Mouse (Mus musculus): ENCODE results near the gene Tceanc2. TPM values are rescaled to one million over a fixed set of nuclear protein-coding genes. Genes with fewer than 3 reads are reported as not detected.
"Not testable (repeated sequence)": the region's sequence is repeated elsewhere in the genome, so short reads cannot be mapped to it uniquely, and the experiment has no call there.

Gene Tceanc2
- polyA plus RNA-seq, 1 experiment from 2014 or later, result 28.0 TPM

DNA sequence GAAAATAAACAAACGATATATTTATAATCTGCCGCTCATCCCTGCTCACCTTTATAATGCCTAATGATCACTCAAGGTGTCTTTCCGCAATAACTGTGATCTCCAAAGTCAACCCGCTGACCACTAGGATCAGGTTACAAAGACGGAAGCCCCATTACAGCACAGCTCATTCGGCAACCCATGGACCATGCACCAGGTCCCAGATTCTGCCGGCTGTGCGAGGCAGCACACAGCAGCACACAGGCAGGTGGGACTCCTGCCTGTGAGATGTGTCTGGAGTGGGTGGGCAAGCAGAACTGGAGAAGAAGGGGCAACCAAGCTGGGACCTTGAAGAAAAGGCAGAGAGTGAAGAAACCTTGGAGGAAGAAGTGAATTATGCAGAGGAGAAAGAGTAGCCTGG is 64.6 kb downstream of the Tceanc2 start:
- no peaks in the 10 kb centered on the region for H3K27me3 ChIP-seq (replicated peaks; ENCODE audit: control insufficient read depth, insufficient read depth, low read length)
- WGBS, result 68% methylated on average over 8 of the region's 8 CpGs
- H3K4me3 ChIP-seq (ENCODE audit: low read depth, low read length), result no peak overlapping the region
- no peak overlapping the region for H3K27ac ChIP-seq (ENCODE audit: low read depth, low read length)
- H3K4me2 ChIP-seq (ENCODE audit: low read length), result no peak overlapping the region
- no peaks in the 10 kb centered on the region for H3K36me3 ChIP-seq (ENCODE audit: control insufficient read depth, insufficient read depth, low read length)
- H3K4me1 ChIP-seq (ENCODE audit: control insufficient read depth, insufficient read depth, low read length), result no peaks in the 10 kb centered on the region
- H3K9me3 ChIP-seq (replicated peaks; ENCODE audit: control insufficient read depth, low read length), result no peaks in the 10 kb centered on the region
- DNase-seq (ENCODE audit: low spot score) (no peak), ATAC-seq (no peak)
- H3K9ac ChIP-seq (ENCODE audit: low read length), result no peak overlapping the region

DNA sequence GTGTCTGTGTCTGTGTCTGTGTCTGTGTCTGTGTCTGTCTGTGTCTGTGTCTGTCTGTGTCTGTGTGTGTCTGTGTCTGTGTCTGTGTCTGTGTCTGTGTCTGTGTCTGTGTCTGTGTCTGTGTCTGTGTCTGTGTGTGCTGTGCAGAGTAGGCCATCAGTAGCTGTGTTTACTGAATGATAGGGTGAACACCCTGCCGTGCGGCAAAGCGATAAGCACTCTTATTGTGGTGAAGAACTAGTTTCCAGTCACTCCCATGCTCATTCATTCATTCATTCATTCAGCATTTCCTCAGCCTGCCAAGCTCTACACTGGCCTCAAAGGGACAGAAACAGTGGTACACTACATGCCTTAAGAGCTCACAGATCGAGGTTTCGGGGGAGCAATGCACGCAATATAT is 69.7 kb downstream of the Tceanc2 start:
- 94% methylated on average over 6 of the region's 6 CpGs for WGBS

DNA sequence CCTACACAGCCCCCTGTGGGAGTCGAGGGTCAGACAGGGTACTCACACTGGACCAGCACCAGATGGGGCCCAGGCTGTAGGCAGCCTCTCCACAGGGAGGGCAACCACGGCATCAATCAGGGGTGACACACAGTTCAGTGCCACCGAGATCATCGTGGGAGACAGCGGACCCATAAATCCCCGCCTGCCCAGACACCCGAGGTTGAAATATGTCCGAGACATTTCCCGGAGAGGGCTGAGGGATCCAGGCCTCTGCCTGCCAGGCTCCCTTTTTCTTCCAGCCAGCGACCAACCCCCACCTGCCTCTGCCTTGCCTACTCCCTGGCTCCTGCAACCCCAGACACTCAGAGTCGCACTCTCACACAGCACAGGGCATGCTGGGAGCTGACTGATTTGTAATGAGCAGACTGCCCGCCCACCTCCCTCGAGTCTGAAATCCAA is 70.6 kb downstream of the Tceanc2 start:
- Histone ChIP-seq H3K4me2 (ENCODE audit: low read length) (no peak overlapping the region), H3K4me1 (ENCODE audit: control insufficient read depth, insufficient read depth, low read length) (no peaks in the 10 kb centered on the region; the same call in 1 of the 2 replicates), H3K4me3 (ENCODE audit: low read depth, low read length) (no peak overlapping the region), H3K9me3 (replicated peaks; ENCODE audit: control insufficient read depth, low read length) (no peaks in the 10 kb centered on the region), H3K36me3 (ENCODE audit: control insufficient read depth, insufficient read depth, low read length) (no peaks in the 10 kb centered on the region), H3K9ac (ENCODE audit: low read length) (no peak overlapping the region), H3K27me3 (replicated peaks; ENCODE audit: control insufficient read depth, insufficient read depth, low read length) (no peaks in the 10 kb centered on the region), H3K27ac (ENCODE audit: low read depth, low read length) (no peak overlapping the region)
- DNase-seq (ENCODE audit: low spot score), result no peak
- WGBS, result 60% methylated on average over 13 of the region's 13 CpGs
- ATAC-seq, result no peak

More for the DNA sequence above, 69.7 kb downstream of the Tceanc2 start:
- not testable (repeated sequence) for H3K9ac ChIP-seq (ENCODE audit: low read length); H3K27ac ChIP-seq (ENCODE audit: low read depth, low read length); H3K9me3 ChIP-seq (replicated peaks; ENCODE audit: control insufficient read depth, low read length); DNase-seq (ENCODE audit: low spot score); H3K27me3 ChIP-seq (replicated peaks; ENCODE audit: control insufficient read depth, insufficient read depth, low read length); H3K4me1 ChIP-seq (ENCODE audit: control insufficient read depth, insufficient read depth, low read length); H3K4me3 ChIP-seq (ENCODE audit: low read depth, low read length); ATAC-seq; H3K4me2 ChIP-seq (ENCODE audit: low read length); H3K36me3 ChIP-seq (ENCODE audit: control insufficient read depth, insufficient read depth, low read length)

DNA sequence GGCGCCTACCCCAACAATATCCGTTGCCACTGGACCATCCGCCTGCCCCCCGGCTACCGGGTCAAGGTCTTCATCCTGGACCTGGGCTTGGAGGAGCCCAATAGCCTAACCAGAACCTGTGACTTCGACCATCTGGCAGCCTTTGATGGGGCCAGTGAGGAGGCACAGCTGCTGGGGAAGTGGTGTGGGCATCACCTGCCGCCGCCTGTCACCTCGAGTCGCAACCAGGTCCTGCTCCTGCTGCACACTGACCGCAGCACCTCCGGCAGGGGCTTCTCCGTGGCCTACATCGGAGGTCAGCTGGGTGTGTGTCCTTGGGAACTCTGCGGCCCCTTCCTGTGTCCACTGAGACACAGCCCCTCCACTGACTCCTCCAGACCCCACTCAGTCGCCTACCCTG is 72.1 kb downstream of the Tceanc2 start:
- Histone ChIP-seq H3K36me3 (ENCODE audit: control insufficient read depth, insufficient read depth, low read length) (no peaks in the 10 kb centered on the region), H3K4me2 (ENCODE audit: low read length) (no peak overlapping the region), H3K9me3 (replicated peaks; ENCODE audit: control insufficient read depth, low read length) (no peaks in the 10 kb centered on the region), H3K27ac (ENCODE audit: low read depth, low read length) (no peak overlapping the region), H3K4me1 (ENCODE audit: control insufficient read depth, insufficient read depth, low read length) (no peaks in the 10 kb centered on the region; the same call in 1 of the 2 replicates), H3K27me3 (replicated peaks; ENCODE audit: control insufficient read depth, insufficient read depth, low read length) (no peaks in the 10 kb centered on the region), H3K9ac (ENCODE audit: low read length) (no peak overlapping the region), H3K4me3 (ENCODE audit: low read depth, low read length) (no peak overlapping the region)
- ATAC-seq, result no peak
- no peak for DNase-seq (ENCODE audit: low spot score)
- 92% methylated on average over 16 of the region's 16 CpGs for WGBS

DNA sequence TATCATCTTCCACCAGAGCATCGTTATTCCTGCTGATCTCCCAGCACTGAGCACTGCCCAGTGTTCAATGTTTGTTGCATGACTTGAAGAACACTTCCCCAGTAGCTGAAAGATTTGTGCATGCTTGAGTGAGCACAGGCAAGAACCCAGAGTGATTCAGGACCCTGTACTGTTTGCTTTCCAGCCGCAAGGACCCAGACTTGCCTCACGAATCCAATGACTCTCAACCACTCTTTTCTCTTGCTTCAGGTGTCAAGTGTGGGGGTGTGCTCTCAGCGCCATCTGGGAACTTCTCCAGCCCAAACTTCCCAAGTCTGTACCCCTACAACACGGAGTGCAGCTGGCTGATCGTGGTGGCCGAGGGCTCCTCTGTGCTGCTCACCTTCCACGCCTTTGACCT is 76.7 kb downstream of the Tceanc2 start:
- H3K4me3 ChIP-seq (ENCODE audit: low read depth, low read length), result no peak overlapping the region
- H3K4me1 ChIP-seq (ENCODE audit: control insufficient read depth, insufficient read depth, low read length), result 0 out of 2 replicates have a peak, but pooled peaks cover 2% of the 10 kb centered on the region
- WGBS, result 85% methylated on average over 8 of the region's 8 CpGs
- H3K9me3 ChIP-seq (replicated peaks; ENCODE audit: control insufficient read depth, low read length), result no peaks in the 10 kb centered on the region
- no peaks in the 10 kb centered on the region for H3K27me3 ChIP-seq (replicated peaks; ENCODE audit: control insufficient read depth, insufficient read depth, low read length)
- no peaks in the 10 kb centered on the region for H3K36me3 ChIP-seq (ENCODE audit: control insufficient read depth, insufficient read depth, low read length)
- no peak overlapping the region for H3K4me2 ChIP-seq (ENCODE audit: low read length)
- no peak overlapping the region for H3K9ac ChIP-seq (ENCODE audit: low read length)
- ATAC-seq, result no peak
- H3K27ac ChIP-seq (ENCODE audit: low read depth, low read length), result no peak overlapping the region
- DNase-seq (ENCODE audit: low spot score), result no peak

DNA sequence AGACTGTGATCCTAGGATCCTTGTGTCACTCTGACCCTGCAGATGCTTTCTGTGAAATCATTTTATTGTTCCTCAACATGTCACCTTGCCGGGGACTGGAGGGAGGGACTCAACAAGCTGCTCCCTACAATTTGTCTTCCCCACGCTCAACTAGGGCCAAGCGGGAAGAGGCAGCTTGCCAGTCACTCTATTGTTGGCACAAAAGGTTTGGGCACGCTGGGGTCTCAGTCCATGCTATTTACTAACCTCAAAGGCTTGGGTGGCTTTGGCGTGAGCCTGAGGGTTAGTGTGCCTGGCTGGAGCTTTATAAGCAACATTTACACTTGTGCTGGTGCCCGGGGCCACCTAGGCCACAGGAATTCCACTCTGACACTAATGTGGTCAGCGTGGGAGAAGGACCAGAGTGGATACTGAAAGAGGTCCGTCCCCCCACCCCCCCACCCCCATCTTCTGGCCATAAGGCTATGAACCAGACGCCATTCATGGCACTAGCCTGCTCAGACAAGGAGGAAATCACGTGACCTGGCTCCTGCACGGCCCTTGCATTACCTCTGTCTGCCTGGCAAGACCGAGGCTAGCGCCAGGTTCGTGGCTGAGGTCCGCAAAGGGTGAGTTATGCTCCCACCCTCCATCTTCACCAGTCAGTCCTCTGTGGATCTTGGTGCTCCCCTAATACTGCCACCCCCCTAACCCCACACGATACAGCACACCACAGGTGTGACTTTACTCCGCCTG is 80.0 kb downstream of the Tceanc2 start:
- 0 out of 2 replicates have a peak, but pooled peaks cover 5% of the 10 kb centered on the region for H3K4me1 ChIP-seq (ENCODE audit: control insufficient read depth, insufficient read depth, low read length)
- WGBS, result 72% methylated on average over 17 of the region's 17 CpGs

DNA sequence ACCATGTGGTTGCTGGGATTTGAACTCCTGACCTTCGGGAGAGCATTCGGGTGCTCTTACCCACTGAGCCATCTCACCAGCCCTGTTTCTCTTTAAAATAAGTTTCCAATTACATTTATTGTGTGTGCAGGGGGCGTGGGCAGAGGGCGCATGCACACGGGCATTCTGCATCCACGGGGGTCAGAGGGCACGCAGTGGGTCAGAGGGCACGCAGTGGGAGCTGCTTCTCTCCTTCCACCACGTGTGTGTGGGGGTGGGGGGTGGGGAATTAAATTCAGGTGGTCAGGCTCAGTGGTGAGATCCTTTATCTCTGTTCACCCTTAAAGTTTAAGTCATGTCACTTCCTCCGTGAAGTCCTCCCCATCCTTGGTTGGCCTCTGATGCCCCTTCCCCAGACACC is 80.5 kb downstream of the Tceanc2 start:
- no peak overlapping the region for H3K4me3 ChIP-seq (ENCODE audit: low read depth, low read length)
- H3K4me1 ChIP-seq (ENCODE audit: control insufficient read depth, insufficient read depth, low read length), result 0 out of 2 replicates have a peak, but pooled peaks cover 5% of the 10 kb centered on the region
- H3K36me3 ChIP-seq (ENCODE audit: control insufficient read depth, insufficient read depth, low read length), result no peaks in the 10 kb centered on the region
- ATAC-seq (no peak), DNase-seq (ENCODE audit: low spot score) (no peak)
- H3K27me3 ChIP-seq (replicated peaks; ENCODE audit: control insufficient read depth, insufficient read depth, low read length), result no peaks in the 10 kb centered on the region
- H3K27ac ChIP-seq (ENCODE audit: low read depth, low read length), result no peak overlapping the region
- no peaks in the 10 kb centered on the region for H3K9me3 ChIP-seq (replicated peaks; ENCODE audit: control insufficient read depth, low read length)
- WGBS, result 85% methylated on average over 10 of the region's 10 CpGs
- no peak overlapping the region for H3K9ac ChIP-seq (ENCODE audit: low read length)
- H3K4me2 ChIP-seq (ENCODE audit: low read length), result no peak overlapping the region

More for the DNA sequence above, 80.0 kb downstream of the Tceanc2 start:
- H3K9ac ChIP-seq (ENCODE audit: low read length), result no peak overlapping the region
- H3K36me3 ChIP-seq (ENCODE audit: control insufficient read depth, insufficient read depth, low read length), result no peaks in the 10 kb centered on the region
- ATAC-seq (no peak), DNase-seq (ENCODE audit: low spot score) (no peak)
- H3K27me3 ChIP-seq (replicated peaks; ENCODE audit: control insufficient read depth, insufficient read depth, low read length), result no peaks in the 10 kb centered on the region
- no peak overlapping the region for H3K4me3 ChIP-seq (ENCODE audit: low read depth, low read length)
- H3K4me2 ChIP-seq (ENCODE audit: low read length), result no peak overlapping the region
- no peaks in the 10 kb centered on the region for H3K9me3 ChIP-seq (replicated peaks; ENCODE audit: control insufficient read depth, low read length)
- H3K27ac ChIP-seq (ENCODE audit: low read depth, low read length), result no peak overlapping the region

DNA sequence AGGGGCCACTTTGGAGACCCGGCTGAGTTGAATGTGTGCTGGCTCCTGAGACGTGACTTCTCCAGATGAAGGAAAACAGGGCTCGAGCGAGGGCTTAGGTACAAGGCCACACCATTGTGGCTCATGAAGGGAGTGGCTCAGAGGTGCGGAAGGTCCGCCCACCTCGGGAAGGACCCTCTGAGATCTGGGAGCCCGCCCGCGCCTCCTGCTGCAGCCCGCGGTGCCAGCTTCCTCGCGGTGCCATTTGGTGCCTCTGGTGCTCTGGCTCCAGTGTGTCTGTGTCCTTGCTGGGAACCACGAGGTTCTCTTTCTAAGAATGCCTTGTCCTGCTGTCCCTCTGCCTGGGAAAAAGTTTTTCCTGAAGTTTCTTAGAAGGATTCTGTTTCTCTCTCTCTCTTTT is 81.0 kb downstream of the Tceanc2 start:
- no peak for ATAC-seq

DNA sequence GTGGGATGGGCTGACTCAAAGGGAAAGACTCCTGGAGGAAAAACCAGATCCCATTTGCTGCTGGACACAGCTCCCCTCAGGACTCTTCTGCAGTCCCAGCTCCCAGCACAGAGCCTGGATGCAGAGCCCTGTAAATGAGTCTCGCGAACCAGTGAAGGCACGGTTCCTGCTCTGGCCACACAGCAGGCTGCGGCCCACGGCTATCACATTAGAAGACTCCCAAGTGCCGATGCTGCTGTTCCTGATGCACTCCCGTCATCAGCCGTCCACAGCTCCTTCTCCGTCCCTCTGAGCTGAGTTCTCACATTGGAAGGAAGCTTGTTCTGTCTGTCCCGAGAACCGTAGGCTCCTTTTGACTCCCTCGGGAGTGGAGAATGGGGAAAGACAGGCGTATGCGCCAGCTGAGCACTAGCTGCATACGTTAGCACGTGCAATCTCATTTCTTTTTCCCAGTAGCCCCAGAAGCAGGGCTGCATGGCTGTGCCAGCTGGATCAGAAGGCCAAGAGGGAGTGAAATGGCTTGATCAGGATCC is 82.0 kb downstream of the Tceanc2 start, which contains the start of gene Cdcp2:
Gene Cdcp2 (plus strand): TSS at position 51 of the 533 bp plus-strand sequence.
- Histone ChIP-seq H3K4me3 (ENCODE audit: low read depth, low read length) (no peak within 1 kb of the TSS), H3K4me1 (ENCODE audit: control insufficient read depth, insufficient read depth, low read length) (0 out of 2 replicates have a peak, but pooled peaks cover 5% of the 10 kb centered on the region), H3K9me3 (replicated peaks; ENCODE audit: control insufficient read depth, low read length) (no peaks in the 10 kb centered on the region), H3K27ac (ENCODE audit: low read depth, low read length) (peak within 1 kb of the TSS; percentile 39; the same call in 1 of the 2 replicates), H3K36me3 (ENCODE audit: control insufficient read depth, insufficient read depth, low read length) (no peaks in the 10 kb centered on the region), H3K4me2 (ENCODE audit: low read length) (no peak within 1 kb of the TSS), H3K27me3 (replicated peaks; ENCODE audit: control insufficient read depth, insufficient read depth, low read length) (no peaks in the 10 kb centered on the region), H3K9ac (ENCODE audit: low read length) (no peak within 1 kb of the TSS)
- no peak for ATAC-seq
- WGBS, result 64% methylated on average over 16 of the region's 16 CpGs
- no peak for DNase-seq (ENCODE audit: low spot score)

More for the DNA sequence above, 81.0 kb downstream of the Tceanc2 start:
- Histone ChIP-seq H3K4me3 (ENCODE audit: low read depth, low read length) (no peak overlapping the region), H3K4me1 (ENCODE audit: control insufficient read depth, insufficient read depth, low read length) (0 out of 2 replicates have a peak, but pooled peaks cover 5% of the 10 kb centered on the region), H3K36me3 (ENCODE audit: control insufficient read depth, insufficient read depth, low read length) (no peaks in the 10 kb centered on the region), H3K9me3 (replicated peaks; ENCODE audit: control insufficient read depth, low read length) (no peaks in the 10 kb centered on the region), H3K27ac (ENCODE audit: low read depth, low read length) (no peak overlapping the region), H3K27me3 (replicated peaks; ENCODE audit: control insufficient read depth, insufficient read depth, low read length) (no peaks in the 10 kb centered on the region), H3K9ac (ENCODE audit: low read length) (no peak overlapping the region), H3K4me2 (ENCODE audit: low read length) (no peak overlapping the region)
- WGBS, result 65% methylated on average over 15 of the region's 15 CpGs
- DNase-seq (ENCODE audit: low spot score), result no peak
